Mouse (Mus musculus) forebrain, embryonic 12.5 days (tissue): ENCODE data around the gene Lgals1. TPM values are rescaled to one million over a fixed set of nuclear protein-coding genes. Genes with fewer than 3 reads are reported as not detected.

Experiments used
- microRNA-seq: library from miRNA; unstranded; fragments of <30 nt; microRNA quantifications from one replicate; pipeline ENCODE4, GENCODE M21; 2017
- polyA plus RNA-seq: library from polyadenylated mRNA; unstranded; fragments of >200 nt; fragmentation: Nextera tagmentation; extraction: Ambion mirVana; gene quantifications from 2 replicates; pipeline ENCODE4 v1.2.1, GENCODE M21; 2016

The Lgals1 gene
- polyA plus RNA-seq, 1 experiment from 2014 or later: 321 TPM

Small RNAs within 50 kb of the gene (microRNA-seq; reads per million reads assigned to microRNA genes)
- gene Mir6955: not detected

Other genes starting within 250 kb of the Lgals1 start
- gene Elfn2, start 208.0 kb upstream of the Lgals1 start, polyA plus RNA-seq: 1.2 TPM in 2 replicates
- 137 and 147 TPM in 2 replicates for gene Mfng, start 153.2 kb upstream of the Lgals1 start, polyA plus RNA-seq
- gene Card10, start 123.7 kb upstream of the Lgals1 start, polyA plus RNA-seq: 2.0 and 2.1 TPM in 2 replicates
- 7.7 and 8.4 TPM in 2 replicates for gene Cdc42ep1, start 84.1 kb upstream of the Lgals1 start, polyA plus RNA-seq
- not detected in 2 replicates for gene Lgals2, start 71.2 kb upstream of the Lgals1 start, polyA plus RNA-seq
- gene Gga1, start 49.5 kb upstream of the Lgals1 start, polyA plus RNA-seq: 53.6 and 56.4 TPM in 2 replicates
- gene Gm49510, start 27.1 kb upstream of the Lgals1 start, polyA plus RNA-seq: 0.18 TPM in 1 of 2 replicates, not detected in the other
- gene Sh3bp1, start 27.0 kb upstream of the Lgals1 start, polyA plus RNA-seq: 10.3 TPM in 2 replicates
- 51.7 and 53.6 TPM in 2 replicates for gene Pdxp, start 12.8 kb upstream of the Lgals1 start, polyA plus RNA-seq
- gene Nol12, start 8.2 kb downstream of the Lgals1 start, polyA plus RNA-seq: 53.5 and 56.4 TPM in 2 replicates
- 40.4 and 46.9 TPM in 2 replicates for gene Triobp, start 21.0 kb downstream of the Lgals1 start, polyA plus RNA-seq
- 638 and 696 TPM in 2 replicates for gene H1f0, start 101.7 kb downstream of the Lgals1 start, polyA plus RNA-seq
- gene Galr3, start 115.2 kb downstream of the Lgals1 start, polyA plus RNA-seq: not detected in 2 replicates
- 59.5 and 60.0 TPM in 2 replicates for gene Ankrd54, start 136.2 kb downstream of the Lgals1 start, polyA plus RNA-seq
- gene Eif3l, start 148.5 kb downstream of the Lgals1 start, polyA plus RNA-seq: 209 and 216 TPM in 2 replicates
- 8.4 and 9.5 TPM in 2 replicates for gene Micall1, start 182.2 kb downstream of the Lgals1 start, polyA plus RNA-seq
- gene Polr2f, start 214.3 kb downstream of the Lgals1 start, polyA plus RNA-seq: 368 and 375 TPM in 2 replicates
- gene 1700088E04Rik, start 214.5 kb downstream of the Lgals1 start, polyA plus RNA-seq: 9.2 and 12.2 TPM in 2 replicates
- 1.5 and 2.4 TPM in 2 replicates for gene Sox10, start 238.5 kb downstream of the Lgals1 start, polyA plus RNA-seq